Mouse (Mus musculus) thymus, adult 2 months (tissue): ENCODE data around the gene Card19. TPM values are rescaled to one million over a fixed set of nuclear protein-coding genes. Genes with fewer than 3 reads are reported as not detected.
A peak's percentile ranks its signal among the peaks of the same experiment; 100 is the strongest.

Experiments used
- DNase-seq: peaks from one replicate; pipeline ENCODE4 v3.0.0; 2021
- H3K27ac ChIP-seq: fragments of 200-500 bp; 2 replicates; pipeline ENCODE4 v1.5.1; 2012; ENCODE audit warnings: low read length, control low read depth; ENCODE audit not compliant: control insufficient read depth, insufficient read depth
- H3K27me3 ChIP-seq: fragments of 200-500 bp; 2 replicates; pipeline ENCODE4 v1.6.1; 2012; ENCODE audit warnings: mild to moderate bottlenecking, low read length, moderate library complexity, mixed read lengths; ENCODE audit not compliant: control insufficient read depth, insufficient read depth
- H3K36me3 ChIP-seq: fragments of 200-500 bp; 2 replicates; pipeline ENCODE4 v1.6.1; 2012; ENCODE audit warnings: mild to moderate bottlenecking, low read length, moderate library complexity; ENCODE audit not compliant: control insufficient read depth, insufficient read depth
- H3K4me1 ChIP-seq: fragments of 200-500 bp; replicated peaks from 2 replicates; pipeline ENCODE4 v1.6.1; 2012; ENCODE audit warnings: low read length; ENCODE audit not compliant: control insufficient read depth, insufficient read depth
- H3K4me3 ChIP-seq: fragments of 200-500 bp; 2 replicates; pipeline ENCODE4 v1.5.1; 2012; ENCODE audit warnings: mild to moderate bottlenecking, low read length, control low read depth, moderate library complexity; ENCODE audit not compliant: control insufficient read depth, insufficient read depth
- CTCF ChIP-seq: fragments of 200-500 bp; IDR thresholded peaks from 2 replicates; pipeline ENCODE4 v1.5.1; 2012; ENCODE audit warnings: mild to moderate bottlenecking, control low read depth, low read length, moderate library complexity, borderline replicate concordance; ENCODE audit not compliant: control insufficient read depth, poor library complexity, insufficient read depth; ENCODE audit errors: extremely low read depth
- POLR2A ChIP-seq: fragments of 200-500 bp; IDR thresholded peaks from 2 replicates; pipeline ENCODE4 v1.6.1; 2012; ENCODE audit warnings: mild to moderate bottlenecking, low read length, control low read depth, moderate library complexity; ENCODE audit not compliant: control insufficient read depth, poor library complexity, insufficient read depth; ENCODE audit errors: extremely low read depth
- WGBS: fragments of 180-500 bp; shearing (Covaris S2); methylation state at CpG from one replicate; pipeline ENCODE4 v1.1.7; 2018; 5-methylcytosine and 5-hydroxymethylcytosine counted together
- polyA plus RNA-seq: library from polyadenylated mRNA; depleted of rRNA; stranded (reverse); fragments of >200 nt; gene quantifications from 2 replicates; pipeline ENCODE4 v1.2.3, GENCODE M21; 2012

Card19 gene
- polyA plus RNA-seq, 1 experiment, result 86.2 TPM

GRCm38 (mm10) chr13:49249634-49250033, 33.8 kb upstream of the Card19 start:
- TF ChIP-seq POLR2A (no peak), CTCF (no peak)
- Histone ChIP-seq H3K27ac (no peak overlapping the region), H3K4me3 (no peak overlapping the region), H3K4me1 (peaks cover 22% of the 10 kb centered on the region), H3K36me3 (no peaks in the 10 kb centered on the region), H3K27me3 (no peaks in the 10 kb centered on the region)
- no peak for DNase-seq
- WGBS, result 77% methylated on average over 2 of the region's 2 CpGs

DNA sequence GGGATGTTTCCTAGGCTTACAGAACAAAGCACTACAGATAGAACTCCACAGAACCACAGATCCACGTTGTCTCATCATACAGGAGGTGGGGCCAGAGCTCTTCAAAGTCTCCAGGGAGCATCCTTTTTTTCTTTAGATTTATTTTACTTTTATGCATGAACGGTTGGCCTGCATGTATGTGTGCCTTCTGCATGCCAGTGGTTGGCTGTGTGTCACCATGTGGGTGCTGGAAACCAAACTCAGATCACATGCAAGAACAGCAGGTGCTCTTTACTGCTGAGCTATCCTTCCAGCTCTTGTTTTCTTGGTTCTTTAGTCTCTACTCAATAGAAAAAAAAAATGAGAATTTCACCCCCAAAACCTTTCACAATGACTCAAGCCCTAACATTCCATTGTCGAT, 33.1 kb upstream of the Card19 start:
- no peak for DNase-seq
- peaks cover 25% of the 10 kb centered on the region for H3K4me1 ChIP-seq
- no peak overlapping the region for H3K27ac ChIP-seq
- TF ChIP-seq CTCF, result no peak
- TF ChIP-seq POLR2A, result no peak
- no peaks in the 10 kb centered on the region for H3K36me3 ChIP-seq
- H3K4me3 ChIP-seq, result no peak overlapping the region
- WGBS, result 33% methylated on average over 3 of the region's 3 CpGs
- H3K27me3 ChIP-seq, result no peaks in the 10 kb centered on the region

GRCm38 (mm10) chr13:49248467-49248862, 32.6 kb upstream of the Card19 start, which contains the start of gene Susd3:
TSS of gene Susd3 (minus strand) at chr13:49248706.
- Histone ChIP-seq H3K4me3 (peak within 1 kb of the TSS; percentile 50), H3K36me3 (no peaks in the 10 kb centered on the region), H3K27me3 (no peaks in the 10 kb centered on the region), H3K27ac (no peak within 1 kb of the TSS), H3K4me1 (peaks cover 27% of the 10 kb centered on the region)
- TF ChIP-seq CTCF (no peak), POLR2A (no peak)
- WGBS, result 37% methylated on average over 7 of the region's 8 CpGs
- no peak for DNase-seq

- DNase-seq, result peak; percentile 45
- Histone ChIP-seq H3K4me1 (peaks cover 32% of the 10 kb centered on the region), H3K4me3 (peak overlapping the region; percentile 50), H3K27ac (no peak overlapping the region), H3K36me3 (no peaks in the 10 kb centered on the region), H3K27me3 (no peaks in the 10 kb centered on the region)
- TF ChIP-seq CTCF (0 out of 2 replicates have a peak, but pooled peaks have one; percentile 22), POLR2A (peak; percentile 35; the same call in 1 of the 2 replicates)
- WGBS, result 1% methylated on average over 58 of the region's 58 CpGs
Observed at GRCm38 (mm10) chr13:49247740-49248466, 32.1 kb upstream of the Card19 start.

DNA sequence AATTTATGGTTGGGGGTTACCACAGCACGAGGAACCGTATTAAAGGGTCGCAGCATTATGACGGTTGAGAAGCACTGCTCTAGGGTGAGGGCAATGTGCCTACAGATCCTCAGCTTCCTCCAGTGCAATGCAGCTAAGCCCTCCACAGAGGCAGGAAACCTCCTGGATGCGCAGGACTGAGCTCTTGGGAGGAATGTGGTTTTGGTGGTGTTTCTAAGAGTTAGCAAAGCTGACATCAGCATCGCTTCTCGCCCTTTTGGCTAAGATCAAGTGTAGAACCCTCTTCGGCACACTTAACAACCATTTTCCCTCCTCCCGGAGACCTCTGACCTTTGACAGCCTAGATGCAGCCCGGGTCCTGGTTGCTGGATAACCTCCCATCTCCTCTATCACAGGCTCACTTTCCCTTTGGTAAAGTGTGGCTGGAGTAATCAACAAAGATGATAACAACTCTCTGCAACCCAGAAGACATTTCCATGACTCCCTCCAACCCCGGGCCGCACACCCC, 31.4 kb upstream of the Card19 start:
- WGBS, result 7% methylated on average over 12 of the region's 12 CpGs
- TF ChIP-seq CTCF (no peak), POLR2A (no peak)
- Histone ChIP-seq H3K36me3 (no peaks in the 10 kb centered on the region), H3K4me3 (peak overlapping the region; percentile 50), H3K4me1 (peaks cover 37% of the 10 kb centered on the region), H3K27me3 (no peaks in the 10 kb centered on the region), H3K27ac (no peak overlapping the region)
- DNase-seq, result no peak

GRCm38 (mm10) chr13:49246626-49247025, 30.8 kb upstream of the Card19 start:
- Histone ChIP-seq H3K36me3 (no peaks in the 10 kb centered on the region), H3K27me3 (no peaks in the 10 kb centered on the region), H3K4me1 (peaks cover 43% of the 10 kb centered on the region), H3K4me3 (no peak overlapping the region), H3K27ac (no peak overlapping the region)
- WGBS, result 98% methylated on average over 2 of the region's 2 CpGs
- DNase-seq, result no peak
- TF ChIP-seq POLR2A (no peak), CTCF (no peak)
